Mouse (Mus musculus) liver, embryonic 12.5 days (tissue): ENCODE measurements around the gene Arhgdia. TPM values are rescaled to one million over a fixed set of nuclear protein-coding genes. Genes with fewer than 3 reads are reported as not detected.

Source experiments
- ATAC-seq: fragments of 200-750 bp; cut with Nextera tagmentation; 2 replicates; pipeline ENCODE4 v1.8.0; 2017; ENCODE audit warnings: moderate number of reproducible peaks, mild to moderate bottlenecking, moderate library complexity
- H3K27ac ChIP-seq: fragments of 300-500 bp; sonication (generic); 2 replicates; pipeline ENCODE4 v1.5.1; 2016; ENCODE audit warnings: mild to moderate bottlenecking
- H3K27me3 ChIP-seq: fragments of 300-500 bp; sonication (generic); replicated peaks from 2 replicates; pipeline ENCODE4 v1.6.1; 2016; ENCODE audit warnings: mild to moderate bottlenecking, moderate library complexity
- H3K36me3 ChIP-seq: fragments of 300-500 bp; sonication (generic); 2 replicates; pipeline ENCODE4 v1.6.1; 2016; ENCODE audit warnings: mild to moderate bottlenecking, moderate library complexity
- H3K4me1 ChIP-seq: fragments of 300-500 bp; sonication (generic); 2 replicates; pipeline ENCODE4 v1.6.1; 2016
- H3K4me2 ChIP-seq: fragments of 300-500 bp; sonication (generic); 2 replicates; pipeline ENCODE4 v1.6.1; 2016; ENCODE audit warnings: mild to moderate bottlenecking, moderate library complexity
- H3K4me3 ChIP-seq: fragments of 300-500 bp; sonication (generic); 2 replicates; pipeline ENCODE4 v1.5.1; 2016; ENCODE audit warnings: mild to moderate bottlenecking, moderate library complexity
- H3K9ac ChIP-seq: fragments of 300-500 bp; sonication (generic); 2 replicates; pipeline ENCODE4 v1.6.1; 2016; ENCODE audit warnings: mild to moderate bottlenecking, moderate library complexity
- H3K9me3 ChIP-seq: fragments of 300-500 bp; sonication (generic); replicated peaks from 2 replicates; pipeline ENCODE4 v1.6.1; 2016; ENCODE audit warnings: mild to moderate bottlenecking, moderate library complexity
- WGBS: fragments of 180-500 bp; shearing (Covaris S2); methylation state at CpG from one replicate; pipeline ENCODE4 v1.1.7; 2016; ENCODE audit not compliant: insufficient replicate concordance; 5-methylcytosine and 5-hydroxymethylcytosine counted together
- polyA plus RNA-seq: library from polyadenylated mRNA; unstranded; fragments of >200 nt; fragmentation: Nextera tagmentation; extraction: Ambion mirVana; gene quantifications from 2 replicates; pipeline ENCODE4 v1.2.1, GENCODE M21; 2016

Arhgdia gene
- polyA plus RNA-seq, 1 experiment from 2014 or later = 356 TPM

GRCm38 (mm10) chr11:120609250-120609649, 27.8 kb upstream of the Arhgdia start:
- WGBS = 26% methylated on average over 8 of the region's 8 CpGs
- Histone ChIP-seq H3K4me2 (peak overlapping the region; percentile 60), H3K9ac (peak overlapping the region; percentile 33; the same call in 1 of the 2 replicates), H3K27ac (peak overlapping the region; percentile 15), H3K4me1 (peaks cover 41% of the 10 kb centered on the region), H3K9me3 (no peaks in the 10 kb centered on the region), H3K27me3 (peaks cover 22% of the 10 kb centered on the region), H3K4me3 (no peak overlapping the region), H3K36me3 (peaks cover 79% of the 10 kb centered on the region)
- ATAC-seq = peak; percentile 69

GRCm38 (mm10) chr11:120608241-120609034, 27.0 kb upstream of the Arhgdia start, which contains the start of gene Npb:
Npb (plus strand) TSS chr11:120608477.
- Histone ChIP-seq H3K4me2 (peak within 1 kb of the TSS; percentile 60), H3K36me3 (peaks cover 79% of the 10 kb centered on the region), H3K4me1 (peaks cover 49% of the 10 kb centered on the region), H3K9me3 (no peaks in the 10 kb centered on the region), H3K9ac (peak within 1 kb of the TSS; percentile 33; the same call in 1 of the 2 replicates), H3K27ac (peak within 1 kb of the TSS; percentile 29), H3K27me3 (peaks cover 22% of the 10 kb centered on the region), H3K4me3 (peak within 1 kb of the TSS; percentile 38)
- WGBS = 23% methylated on average over 45 of the region's 45 CpGs
- ATAC-seq = no peak

GRCm38 (mm10) chr11:120606764-120607163, 25.3 kb upstream of the Arhgdia start:
- H3K27me3 ChIP-seq = peaks cover 22% of the 10 kb centered on the region
- H3K4me1 ChIP-seq = peaks cover 66% of the 10 kb centered on the region
- H3K27ac ChIP-seq = peak overlapping the region; percentile 20
- H3K4me2 ChIP-seq = no peak overlapping the region
- no peak for ATAC-seq
- no peaks in the 10 kb centered on the region for H3K9me3 ChIP-seq
- H3K4me3 ChIP-seq = no peak overlapping the region
- WGBS = 70% methylated on average over 4 of the region's 4 CpGs
- H3K9ac ChIP-seq = no peak overlapping the region
- H3K36me3 ChIP-seq = peaks cover 79% of the 10 kb centered on the region

GRCm38 (mm10) chr11:120605667-120606066, 24.2 kb upstream of the Arhgdia start:
- no peak overlapping the region for H3K4me3 ChIP-seq
- ATAC-seq = no peak
- whole genome bisulfite sequencing = 85% methylated on average over 7 of the region's 7 CpGs
- H3K4me2 ChIP-seq = no peak overlapping the region
- H3K27me3 ChIP-seq = peaks cover 22% of the 10 kb centered on the region
- peaks cover 77% of the 10 kb centered on the region for H3K36me3 ChIP-seq
- H3K9ac ChIP-seq = no peak overlapping the region
- H3K27ac ChIP-seq = no peak overlapping the region
- H3K9me3 ChIP-seq = no peaks in the 10 kb centered on the region
- peaks cover 70% of the 10 kb centered on the region for H3K4me1 ChIP-seq

GRCm38 (mm10) chr11:120603545-120603944, 22.1 kb upstream of the Arhgdia start:
- Histone ChIP-seq H3K4me1 (peaks cover 75% of the 10 kb centered on the region), H3K36me3 (peaks cover 72% of the 10 kb centered on the region), H3K4me3 (peak overlapping the region; percentile 22; the same call in 1 of the 2 replicates), H3K9me3 (no peaks in the 10 kb centered on the region), H3K9ac (peak overlapping the region; percentile 50), H3K4me2 (peak overlapping the region; percentile 57), H3K27me3 (peaks cover 12% of the 10 kb centered on the region), H3K27ac (peak overlapping the region; percentile 78)
- peak; percentile 81 for ATAC-seq
- 15% methylated on average over 2 of the region's 2 CpGs for WGBS

- ATAC-seq = no peak
- 76% methylated on average over 3 of the region's 3 CpGs for WGBS
- Histone ChIP-seq H3K4me2 (no peak overlapping the region), H3K4me3 (no peak overlapping the region), H3K36me3 (peaks cover 74% of the 10 kb centered on the region), H3K27ac (0 out of 2 replicates have a peak overlapping the region, but pooled peaks have one; percentile 22), H3K9ac (no peak overlapping the region), H3K27me3 (no peaks in the 10 kb centered on the region), H3K9me3 (no peaks in the 10 kb centered on the region), H3K4me1 (peaks cover 74% of the 10 kb centered on the region)
Observed at GRCm38 (mm10) chr11:120600716-120601115, 19.3 kb upstream of the Arhgdia start.

GRCm38 (mm10) chr11:120598990-120599549, 17.6 kb upstream of the Arhgdia start:
- peak overlapping the region; percentile 96 for H3K27ac ChIP-seq
- no peaks in the 10 kb centered on the region for H3K27me3 ChIP-seq
- WGBS = 42% methylated on average over 17 of the region's 17 CpGs
- no peak for ATAC-seq
- peaks cover 78% of the 10 kb centered on the region for H3K4me1 ChIP-seq
- H3K9me3 ChIP-seq = no peaks in the 10 kb centered on the region
- H3K4me3 ChIP-seq = peak overlapping the region; percentile 95
- H3K9ac ChIP-seq = peak overlapping the region; percentile 80
- peak overlapping the region; percentile 93 for H3K4me2 ChIP-seq
- peaks cover 73% of the 10 kb centered on the region for H3K36me3 ChIP-seq

- peak; percentile 97 for ATAC-seq
- peak within 1 kb of the TSS; percentile 100 for H3K9ac ChIP-seq
- WGBS = 1% methylated on average over 88 of the region's 88 CpGs
- peaks cover 73% of the 10 kb centered on the region for H3K36me3 ChIP-seq
- peaks cover 78% of the 10 kb centered on the region for H3K4me1 ChIP-seq
- H3K4me3 ChIP-seq = peak within 1 kb of the TSS; percentile 95
- H3K27ac ChIP-seq = peak within 1 kb of the TSS; percentile 96
- H3K4me2 ChIP-seq = peak within 1 kb of the TSS; percentile 93
- no peaks in the 10 kb centered on the region for H3K27me3 ChIP-seq
- H3K9me3 ChIP-seq = no peaks in the 10 kb centered on the region
Observed at GRCm38 (mm10) chr11:120598283-120598989, 17.0 kb upstream of the Arhgdia start, which contains the start of the genes Alyref and Anapc11. Alyref (minus strand) TSS chr11:120598365. Anapc11 (plus strand) TSS chr11:120598421.

- Histone ChIP-seq H3K9ac (peak overlapping the region; percentile 100), H3K27me3 (no peaks in the 10 kb centered on the region), H3K27ac (peak overlapping the region; percentile 96), H3K9me3 (no peaks in the 10 kb centered on the region), H3K36me3 (peaks cover 73% of the 10 kb centered on the region), H3K4me1 (peaks cover 74% of the 10 kb centered on the region), H3K4me3 (peak overlapping the region; percentile 95), H3K4me2 (peak overlapping the region; percentile 93)
- 3% methylated on average over 92 of the region's 99 CpGs for WGBS
- ATAC-seq = peak; percentile 30
Observed at GRCm38 (mm10) chr11:120597240-120598235, 16.1 kb upstream of the Arhgdia start.

GRCm38 (mm10) chr11:120588531-120588930, 7.1 kb upstream of the Arhgdia start:
- H3K36me3 ChIP-seq = peaks cover 100% of the 10 kb centered on the region
- no peaks in the 10 kb centered on the region for H3K27me3 ChIP-seq
- no peak overlapping the region for H3K9ac ChIP-seq
- ATAC-seq = peak; percentile 72
- no peak overlapping the region for H3K4me3 ChIP-seq
- peak overlapping the region; percentile 33; the same call in 1 of the 2 replicates for H3K27ac ChIP-seq
- H3K4me1 ChIP-seq = peaks cover 28% of the 10 kb centered on the region
- WGBS = 27% methylated on average over 6 of the region's 6 CpGs
- no peaks in the 10 kb centered on the region for H3K9me3 ChIP-seq
- no peak overlapping the region for H3K4me2 ChIP-seq

GRCm38 (mm10) chr11:120583937-120584336, 2.5 kb upstream of the Arhgdia start:
- no peak overlapping the region for H3K9ac ChIP-seq
- no peak overlapping the region for H3K27ac ChIP-seq
- peaks cover 76% of the 10 kb centered on the region for H3K36me3 ChIP-seq
- H3K4me2 ChIP-seq = no peak overlapping the region
- H3K27me3 ChIP-seq = no peaks in the 10 kb centered on the region
- WGBS = 81% methylated on average over 1 of the region's 1 CpGs
- no peak for ATAC-seq
- H3K4me1 ChIP-seq = peaks cover 39% of the 10 kb centered on the region
- H3K4me3 ChIP-seq = no peak overlapping the region
- no peaks in the 10 kb centered on the region for H3K9me3 ChIP-seq
